Mouse (Mus musculus): ENCODE data around the gene Med25.

DNA sequence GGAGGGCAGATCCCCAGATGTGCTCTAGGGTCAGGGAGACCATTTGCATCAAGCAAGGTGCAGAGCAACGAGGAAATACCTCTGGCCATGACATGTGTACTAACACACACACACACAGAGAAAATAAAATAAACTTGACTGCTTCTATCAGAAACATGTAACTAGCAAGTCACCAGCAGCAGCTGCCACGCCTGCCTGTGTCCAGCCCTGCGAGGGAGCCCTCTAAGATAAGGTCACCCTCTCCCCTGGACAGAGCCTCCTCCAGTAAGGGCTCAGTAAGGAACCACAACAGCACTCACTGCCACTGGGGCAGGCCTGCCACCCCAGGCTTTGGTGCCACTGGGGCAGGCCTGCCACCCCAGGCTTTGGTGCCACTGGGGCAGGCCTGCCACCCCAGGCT lies 25.7 kb upstream of the Med25 start:
- TF ChIP-seq CTCF (IDR thresholded peaks at IDR 0.05; ENCODE audit: control insufficient read depth, insufficient read depth, insufficient replicate concordance, low read depth, low read length) (no peak), POLR2A (IDR thresholded peaks at IDR 0.05; ENCODE audit: control insufficient read depth, low read depth, low read length) (no peak)
